Mouse (Mus musculus): ENCODE results near the gene Tent5b. TPM values are rescaled to one million over a fixed set of nuclear protein-coding genes. Genes with fewer than 3 reads are reported as not detected.
"Not testable (repeated sequence)": the region's sequence is repeated elsewhere in the genome, so short reads cannot be mapped to it uniquely, and the experiment has no call there.

Gene Tent5b
- polyA plus RNA-seq, 1 experiment from 2014 or later, result 0.60 TPM

DNA sequence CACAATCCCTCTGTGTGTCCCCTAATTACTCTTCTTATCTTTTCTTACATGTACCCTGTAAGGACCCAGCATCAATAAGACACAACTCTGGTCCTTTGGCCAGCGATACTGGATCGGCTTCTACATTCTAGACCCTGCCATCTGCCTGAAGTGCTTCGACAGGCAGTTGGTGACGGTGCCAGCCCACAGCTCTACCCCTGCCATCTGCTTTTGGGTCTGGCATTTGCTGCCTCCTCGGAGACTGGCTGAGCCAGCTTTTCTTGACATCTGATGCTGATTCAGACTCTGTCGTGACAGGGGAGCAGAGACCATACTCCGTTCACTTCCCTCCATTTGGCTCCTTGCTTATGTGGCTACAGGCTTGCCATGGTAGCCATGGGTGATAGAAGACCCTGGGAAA is 29.1 kb downstream of the Tent5b start:
- no peaks in the 10 kb centered on the region for H3K9me3 ChIP-seq
- H3K4me1 ChIP-seq, result no peaks in the 10 kb centered on the region
- H3K4me2 ChIP-seq (replicated peaks), result no peak overlapping the region
- H3K9ac ChIP-seq (replicated peaks), result no peak overlapping the region
- H3K27ac ChIP-seq (replicated peaks), result no peak overlapping the region
- 86% methylated on average over 7 of the region's 7 CpGs for WGBS
- ATAC-seq (ENCODE audit: low FRiP score, low read depth), result no peak
- no peak overlapping the region for H3K4me3 ChIP-seq
- H3K27me3 ChIP-seq, result peaks cover 13% of the 10 kb centered on the region
- H3K36me3 ChIP-seq, result no peaks in the 10 kb centered on the region

DNA sequence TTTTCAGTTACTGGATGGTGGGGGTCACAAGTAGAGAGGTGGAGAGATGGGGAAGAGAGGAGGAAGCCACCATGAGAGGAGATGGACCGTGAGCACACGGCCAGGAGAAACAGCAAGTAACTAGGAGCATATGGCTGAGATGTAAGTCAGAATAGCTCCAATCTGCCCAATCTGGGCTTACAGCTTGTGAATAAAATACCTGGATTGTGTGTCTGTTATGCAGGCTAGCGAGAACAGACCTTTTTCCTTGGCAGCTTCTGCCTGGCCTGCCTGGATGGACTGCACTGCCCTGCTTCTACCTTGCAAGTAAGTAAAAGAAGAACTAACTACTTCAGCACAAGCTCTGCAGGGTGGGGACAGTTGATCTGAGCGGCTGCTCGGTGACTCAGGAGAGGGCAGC is 31.1 kb downstream of the Tent5b start:
- H3K36me3 ChIP-seq, result no peaks in the 10 kb centered on the region
- no peak overlapping the region for H3K4me3 ChIP-seq
- H3K9ac ChIP-seq (replicated peaks), result no peak overlapping the region
- H3K4me1 ChIP-seq, result no peaks in the 10 kb centered on the region
- 83% methylated on average over 5 of the region's 5 CpGs for WGBS
- H3K27ac ChIP-seq (replicated peaks), result no peak overlapping the region
- peaks cover 6% of the 10 kb centered on the region for H3K27me3 ChIP-seq
- no peak for ATAC-seq (ENCODE audit: low FRiP score, low read depth)
- H3K4me2 ChIP-seq (replicated peaks), result no peak overlapping the region
- H3K9me3 ChIP-seq, result 0 out of 2 replicates have a peak, but pooled peaks cover 1% of the 10 kb centered on the region

DNA sequence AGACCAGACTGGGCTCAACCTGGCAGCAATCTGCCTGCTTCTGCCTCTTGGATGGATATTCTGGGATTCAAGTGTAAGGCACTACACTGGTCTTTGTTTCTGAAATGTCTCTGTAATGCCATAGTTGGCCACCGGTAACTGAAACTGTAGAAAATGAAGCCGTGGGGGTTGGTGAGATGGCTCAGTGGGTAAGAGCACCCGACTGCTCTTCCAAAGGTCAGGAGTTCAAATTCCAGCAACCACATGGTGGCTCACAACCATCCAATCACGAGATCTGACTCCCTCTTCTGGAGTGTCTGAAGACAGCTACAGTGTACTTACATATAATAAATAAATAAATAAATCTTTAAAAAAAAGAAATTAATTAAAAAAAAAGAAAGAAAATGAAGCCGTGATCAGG is 32.6 kb downstream of the Tent5b start:
- not testable (repeated sequence) for H3K4me3 ChIP-seq; H3K4me1 ChIP-seq; H3K9ac ChIP-seq (replicated peaks); H3K4me2 ChIP-seq (replicated peaks); H3K9me3 ChIP-seq; H3K36me3 ChIP-seq; H3K27ac ChIP-seq (replicated peaks); ATAC-seq (ENCODE audit: low FRiP score, low read depth)
- WGBS, result 64% methylated on average over 5 of the region's 5 CpGs
- peaks cover 17% of the 10 kb centered on the region for H3K27me3 ChIP-seq

DNA sequence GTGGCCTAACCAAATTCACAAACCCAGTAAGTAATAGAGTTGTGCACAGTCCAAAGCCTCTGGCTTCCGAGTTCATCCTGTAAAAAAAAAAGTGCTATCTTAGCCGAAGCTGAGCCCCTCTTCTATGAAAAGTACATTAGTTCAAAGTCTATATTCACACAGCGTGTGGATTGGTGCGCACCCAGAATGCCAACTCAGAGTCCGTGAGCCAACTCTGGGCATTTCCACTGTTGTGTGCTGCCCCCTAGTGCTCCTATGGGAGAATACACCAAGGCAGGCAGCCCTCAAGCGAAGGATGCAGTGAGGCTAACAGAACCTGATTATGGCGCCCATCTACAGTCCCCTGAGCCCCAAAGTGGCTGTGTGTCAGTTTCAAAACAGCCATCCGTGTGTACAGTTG is 33.0 kb downstream of the Tent5b start:
- Histone ChIP-seq H3K27me3 (peaks cover 21% of the 10 kb centered on the region), H3K36me3 (no peaks in the 10 kb centered on the region), H3K4me2 (replicated peaks) (no peak overlapping the region), H3K4me3 (no peak overlapping the region), H3K27ac (replicated peaks) (no peak overlapping the region), H3K4me1 (no peaks in the 10 kb centered on the region), H3K9ac (replicated peaks) (no peak overlapping the region), H3K9me3 (0 out of 2 replicates have a peak, but pooled peaks cover 2% of the 10 kb centered on the region)
- 11% methylated on average over 8 of the region's 8 CpGs for WGBS
- no peak for ATAC-seq (ENCODE audit: low FRiP score, low read depth)

DNA sequence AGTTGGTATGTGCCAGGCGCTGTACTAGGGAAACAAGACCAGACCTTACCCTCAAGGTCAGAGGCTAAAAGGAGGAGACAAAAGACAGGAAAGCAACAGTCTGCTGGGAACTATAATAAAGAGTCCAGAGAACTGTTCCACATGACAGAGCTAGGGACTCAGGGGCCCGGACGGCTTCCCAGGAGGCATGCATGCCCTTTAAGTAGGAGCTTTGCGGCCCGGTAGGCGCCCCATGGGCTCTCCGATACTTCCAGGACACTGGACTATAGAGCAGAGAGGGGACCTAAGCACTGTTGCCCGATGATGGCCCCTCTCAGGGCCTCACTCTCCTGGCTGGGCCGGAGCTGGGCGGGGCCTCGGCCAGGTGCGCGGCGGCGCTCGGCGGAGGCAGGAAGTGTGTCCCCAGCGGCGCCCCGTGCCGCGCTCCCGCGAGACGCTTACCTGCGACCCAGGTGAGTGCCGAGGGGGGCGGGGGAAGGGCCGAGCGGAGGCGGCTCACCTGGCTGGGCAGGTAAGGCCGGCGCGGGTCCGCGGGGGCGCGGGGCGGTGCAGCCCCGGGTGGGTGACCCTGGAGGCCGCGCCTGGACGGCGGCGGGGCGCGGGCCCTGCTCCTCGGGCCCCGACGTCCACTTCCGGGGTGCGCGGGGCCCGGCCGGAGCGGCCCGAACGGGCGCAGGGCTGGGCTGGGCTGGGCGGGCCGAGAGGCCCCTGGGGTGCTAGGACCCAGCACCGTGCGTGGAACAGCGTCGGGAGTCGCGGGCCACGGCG is 38.9 kb downstream of the Tent5b start, which contains the start of gene Kdf1:
Gene Kdf1, plus strand, starts transcription at position 363 of the 768 bp plus-strand sequence.
- no peak for ATAC-seq (ENCODE audit: low FRiP score, low read depth)
- peak within 1 kb of the TSS; percentile 32 for H3K4me3 ChIP-seq
- H3K36me3 ChIP-seq, result no peaks in the 10 kb centered on the region
- peaks cover 62% of the 10 kb centered on the region for H3K27me3 ChIP-seq
- H3K9me3 ChIP-seq, result 0 out of 2 replicates have a peak, but pooled peaks cover 2% of the 10 kb centered on the region
- H3K4me1 ChIP-seq, result peaks cover 5% of the 10 kb centered on the region; the same call in 1 of the 2 replicates
- H3K9ac ChIP-seq (replicated peaks), result no peak within 1 kb of the TSS
- no peak within 1 kb of the TSS for H3K27ac ChIP-seq (replicated peaks)
- peak within 1 kb of the TSS; percentile 38 for H3K4me2 ChIP-seq (replicated peaks)
- WGBS, result 7% methylated on average over 40 of the region's 69 CpGs

DNA sequence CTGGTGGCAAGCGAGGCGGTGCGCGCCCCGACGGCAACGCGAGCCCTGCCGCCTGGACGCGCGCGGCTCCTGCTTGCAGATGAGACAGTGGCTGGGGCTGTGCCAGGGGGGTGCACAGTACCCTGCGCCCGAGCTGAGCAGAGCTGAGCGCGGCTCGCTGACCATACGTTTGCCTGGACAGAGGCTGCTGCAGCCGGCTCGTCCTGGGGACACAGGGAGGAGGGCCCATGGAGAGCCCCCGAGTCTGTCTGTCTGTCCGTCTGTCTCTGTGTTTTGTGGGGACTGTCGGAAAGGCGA is 39.4 kb downstream of the Tent5b start:
- peaks cover 5% of the 10 kb centered on the region; the same call in 1 of the 2 replicates for H3K4me1 ChIP-seq
- WGBS, result 9% methylated on average over 23 of the region's 25 CpGs
- no peaks in the 10 kb centered on the region for H3K36me3 ChIP-seq
- H3K4me2 ChIP-seq (replicated peaks), result peak overlapping the region; percentile 38
- H3K4me3 ChIP-seq, result peak overlapping the region; percentile 32
- no peak overlapping the region for H3K9ac ChIP-seq (replicated peaks)
- ATAC-seq (ENCODE audit: low FRiP score, low read depth), result no peak
- 0 out of 2 replicates have a peak, but pooled peaks cover 2% of the 10 kb centered on the region for H3K9me3 ChIP-seq
- peaks cover 62% of the 10 kb centered on the region for H3K27me3 ChIP-seq
- H3K27ac ChIP-seq (replicated peaks), result no peak overlapping the region

DNA sequence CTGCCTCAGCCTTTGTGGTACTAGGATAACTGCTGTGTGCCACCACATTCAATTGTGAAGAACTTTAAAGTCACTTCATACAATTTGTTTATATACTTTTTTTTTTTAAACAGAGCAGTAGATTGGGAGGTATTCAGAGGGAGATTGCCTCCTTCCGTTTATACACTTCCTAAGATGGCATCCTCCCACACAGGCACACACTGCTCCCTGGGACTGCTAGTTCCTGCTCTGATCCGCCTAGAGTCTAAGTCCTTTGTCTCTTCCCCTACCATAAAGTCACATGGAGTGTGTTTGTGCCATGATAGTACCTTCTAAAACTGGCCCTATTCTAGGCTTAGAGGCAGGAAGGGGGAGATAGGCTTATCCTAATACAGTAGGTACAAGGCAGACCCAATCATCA is 41.6 kb downstream of the Tent5b start:
- no peak overlapping the region for H3K27ac ChIP-seq (replicated peaks)
- peaks cover 5% of the 10 kb centered on the region; the same call in 1 of the 2 replicates for H3K4me1 ChIP-seq
- H3K9ac ChIP-seq (replicated peaks), result no peak overlapping the region
- no peaks in the 10 kb centered on the region for H3K36me3 ChIP-seq
- H3K4me2 ChIP-seq (replicated peaks), result no peak overlapping the region
- ATAC-seq (ENCODE audit: low FRiP score, low read depth), result no peak
- H3K4me3 ChIP-seq, result no peak overlapping the region
- H3K27me3 ChIP-seq, result peaks cover 56% of the 10 kb centered on the region
- whole genome bisulfite sequencing, result 66% methylated on average over 2 of the region's 2 CpGs
- no peaks in the 10 kb centered on the region for H3K9me3 ChIP-seq

DNA sequence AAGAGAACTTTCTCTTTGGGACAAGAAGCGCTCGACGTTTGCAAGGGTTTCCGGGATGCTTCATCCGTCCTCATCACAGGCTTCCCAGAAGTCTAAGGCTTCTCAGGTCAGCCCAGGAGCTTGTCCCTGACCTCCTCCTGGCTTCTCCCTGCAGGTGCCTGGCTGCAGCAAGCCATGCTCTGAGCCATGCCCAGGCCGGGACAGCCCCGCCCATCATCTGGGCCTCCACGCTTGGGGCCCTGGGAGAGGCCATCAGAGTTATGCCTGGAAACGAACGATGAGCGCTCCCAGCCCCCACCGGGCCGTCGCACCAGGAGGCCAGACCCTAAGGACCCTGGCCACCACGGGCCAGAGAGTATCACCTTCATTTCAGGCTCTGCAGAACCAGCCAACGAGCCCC is 47.9 kb downstream of the Tent5b start:
- Histone ChIP-seq H3K9ac (replicated peaks) (no peak overlapping the region), H3K27me3 (0 out of 2 replicates have a peak, but pooled peaks cover 5% of the 10 kb centered on the region), H3K4me2 (replicated peaks) (no peak overlapping the region), H3K4me3 (no peak overlapping the region), H3K27ac (replicated peaks) (no peak overlapping the region), H3K4me1 (no peaks in the 10 kb centered on the region), H3K36me3 (peaks cover 46% of the 10 kb centered on the region), H3K9me3 (no peaks in the 10 kb centered on the region)
- no peak for ATAC-seq (ENCODE audit: low FRiP score, low read depth)
- WGBS, result 79% methylated on average over 16 of the region's 16 CpGs

DNA sequence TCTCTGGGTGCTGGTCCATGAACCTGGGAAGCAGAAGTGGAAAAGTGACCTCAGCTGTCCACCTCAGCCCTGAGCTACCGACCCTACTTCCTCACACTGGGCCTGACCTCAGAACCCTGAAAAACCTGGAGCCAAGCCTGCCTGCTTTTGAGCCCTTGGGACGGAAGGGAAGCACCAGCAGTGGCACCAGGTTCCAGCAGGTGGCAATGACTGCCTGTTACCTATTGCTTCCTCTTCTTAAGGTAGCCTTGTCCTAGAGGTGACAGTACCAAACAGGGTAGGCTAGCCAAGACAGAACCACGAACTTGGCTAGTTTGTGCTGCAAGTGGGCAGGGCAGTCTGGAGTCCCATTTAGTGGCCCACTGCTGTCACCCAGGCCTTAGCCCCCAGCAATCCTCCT is 52.8 kb downstream of the Tent5b start:
- no peak overlapping the region for H3K4me3 ChIP-seq
- WGBS, result 95% methylated on average over 3 of the region's 3 CpGs
- H3K27me3 ChIP-seq, result no peaks in the 10 kb centered on the region
- peaks cover 95% of the 10 kb centered on the region for H3K36me3 ChIP-seq
- H3K9me3 ChIP-seq, result no peaks in the 10 kb centered on the region
- no peak overlapping the region for H3K4me2 ChIP-seq (replicated peaks)
- no peaks in the 10 kb centered on the region for H3K4me1 ChIP-seq
- no peak for ATAC-seq (ENCODE audit: low FRiP score, low read depth)
- H3K27ac ChIP-seq (replicated peaks), result no peak overlapping the region
- no peak overlapping the region for H3K9ac ChIP-seq (replicated peaks)

DNA sequence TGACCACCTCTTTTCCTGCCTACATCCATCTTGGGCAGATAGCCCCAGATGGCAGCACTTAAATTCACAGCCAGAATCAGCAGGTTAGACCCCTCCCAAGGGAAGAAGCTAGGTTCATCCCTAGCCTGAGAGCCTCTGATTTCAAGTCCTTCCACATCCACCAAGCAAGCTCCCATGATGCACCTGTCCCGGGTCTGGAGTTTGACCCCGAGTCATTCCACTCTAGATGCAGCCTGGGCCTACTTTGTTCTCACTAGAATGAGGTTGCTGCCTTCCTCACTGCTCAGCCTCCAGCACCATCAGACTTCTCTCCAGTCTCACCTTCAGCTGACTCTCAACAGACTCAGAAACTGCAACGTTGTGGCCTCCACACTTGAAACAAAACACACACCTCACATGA is 56.1 kb downstream of the Tent5b start:
- Histone ChIP-seq H3K9ac (replicated peaks) (no peak overlapping the region), H3K27ac (replicated peaks) (no peak overlapping the region), H3K9me3 (no peaks in the 10 kb centered on the region), H3K27me3 (no peaks in the 10 kb centered on the region), H3K36me3 (peaks cover 99% of the 10 kb centered on the region), H3K4me2 (replicated peaks) (no peak overlapping the region), H3K4me3 (no peak overlapping the region), H3K4me1 (no peaks in the 10 kb centered on the region)
- WGBS, result 84% methylated on average over 3 of the region's 3 CpGs
- ATAC-seq (ENCODE audit: low FRiP score, low read depth), result no peak

DNA sequence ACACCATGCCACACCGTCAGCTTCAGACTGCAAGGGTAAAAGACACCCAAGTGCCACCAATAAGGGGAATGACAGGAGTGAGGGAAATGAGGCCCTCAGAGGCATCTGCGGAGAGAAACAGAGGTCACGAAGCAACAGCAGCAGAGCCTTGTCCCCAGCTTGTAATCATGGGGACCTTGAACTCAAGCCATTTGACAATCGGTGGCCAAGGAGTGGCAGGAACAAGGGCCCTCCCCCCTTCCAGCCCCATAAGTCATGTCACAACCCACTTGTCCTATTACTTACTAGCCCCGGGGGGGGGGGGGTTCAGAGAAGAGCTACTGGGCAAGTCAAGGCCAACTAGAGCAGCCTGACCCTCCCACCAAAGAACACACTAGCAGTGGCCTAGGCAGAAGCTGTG is 56.7 kb downstream of the Tent5b start:
- H3K4me3 ChIP-seq, result no peak overlapping the region
- 93% methylated on average over 5 of the region's 5 CpGs for WGBS
- H3K27me3 ChIP-seq, result no peaks in the 10 kb centered on the region
- no peak overlapping the region for H3K27ac ChIP-seq (replicated peaks)
- no peak overlapping the region for H3K4me2 ChIP-seq (replicated peaks)
- H3K36me3 ChIP-seq, result peaks cover 99% of the 10 kb centered on the region
- no peaks in the 10 kb centered on the region for H3K4me1 ChIP-seq
- no peaks in the 10 kb centered on the region for H3K9me3 ChIP-seq
- no peak overlapping the region for H3K9ac ChIP-seq (replicated peaks)
- ATAC-seq (ENCODE audit: low FRiP score, low read depth), result no peak

Data from midbrain, embryonic 12.5 days (tissue).